Mouse (Mus musculus): ENCODE results near the gene Amigo3. TPM values are rescaled to one million over a fixed set of nuclear protein-coding genes. Genes with fewer than 3 reads are reported as not detected.
"Not testable (repeated sequence)": the region's sequence is repeated elsewhere in the genome, so short reads cannot be mapped to it uniquely, and the experiment has no call there.

Amigo3 gene
- 1 to 10 TPM; 4.5 to 4.7 TPM for total RNA-seq (2021)
- long read RNA-seq, experiment 1, partial matches to known transcripts: 0 of 4 reads
- long read RNA-seq, experiment 1, other reads (novel, unspliced or antisense): 0 of 4 reads
- long read RNA-seq, experiment 2, partial matches to known transcripts: 0 of 2 reads
- long read RNA-seq, experiment 2, other reads (novel, unspliced or antisense): 0 of 2 reads

DNA sequence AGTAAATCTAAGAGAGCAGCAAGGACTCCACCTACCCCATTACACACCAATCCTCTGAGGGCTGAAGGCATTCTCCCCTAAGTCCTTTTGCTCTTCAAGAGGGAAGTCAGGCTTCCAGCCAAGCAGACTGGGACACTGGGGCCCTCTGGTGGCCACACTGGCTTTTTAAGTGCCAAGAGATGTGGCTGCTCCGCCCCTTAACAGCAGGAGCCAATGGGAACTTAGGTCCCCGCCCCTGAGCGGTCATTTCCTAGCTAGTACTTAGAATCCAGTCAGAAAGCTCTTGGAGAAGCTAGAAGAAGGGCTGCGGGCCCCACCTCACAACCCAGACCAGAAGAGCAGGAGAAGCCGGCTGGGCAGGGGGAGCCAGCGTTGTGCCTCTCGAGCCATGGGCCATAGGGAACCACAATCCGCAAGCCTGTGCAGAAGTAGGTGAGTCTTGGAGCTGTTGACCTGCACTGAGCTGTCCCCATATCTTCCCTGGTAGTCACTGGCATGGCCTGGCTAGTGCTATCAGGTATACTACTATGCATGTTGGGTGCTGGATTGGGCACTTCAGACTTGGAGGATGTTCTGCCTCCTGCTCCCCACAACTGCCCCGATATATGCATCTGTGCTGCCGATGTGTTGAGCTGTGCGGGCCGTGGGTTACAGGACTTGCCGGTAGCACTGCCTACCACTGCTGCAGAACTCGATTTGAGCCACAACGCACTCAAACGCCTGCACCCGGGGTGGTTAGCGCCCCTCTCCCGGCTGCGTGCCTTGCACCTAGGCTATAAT, at the start of gene Amigo3:
Gene Amigo3, plus strand, starts transcription at position 275 of the 780 bp plus-strand sequence.
- DNase-seq: peak; percentile 96

- DNase-seq: peak in 1 of 2 experiments; percentile 20
These were observed 49.4 kb upstream of the Amigo3 start for GRCm38 (mm10) chr9:108003531-108003890.

- DNase-seq: no peak
These were observed 44.9 kb upstream of the Amigo3 start for GRCm38 (mm10) chr9:108008041-108008440.

GRCm38 (mm10) chr9:108010385-108010784, 42.6 kb upstream of the Amigo3 start:
- no peak for DNase-seq

GRCm38 (mm10) chr9:108013577-108013976, 39.4 kb upstream of the Amigo3 start:
- not testable (repeated sequence) for DNase-seq

DNA sequence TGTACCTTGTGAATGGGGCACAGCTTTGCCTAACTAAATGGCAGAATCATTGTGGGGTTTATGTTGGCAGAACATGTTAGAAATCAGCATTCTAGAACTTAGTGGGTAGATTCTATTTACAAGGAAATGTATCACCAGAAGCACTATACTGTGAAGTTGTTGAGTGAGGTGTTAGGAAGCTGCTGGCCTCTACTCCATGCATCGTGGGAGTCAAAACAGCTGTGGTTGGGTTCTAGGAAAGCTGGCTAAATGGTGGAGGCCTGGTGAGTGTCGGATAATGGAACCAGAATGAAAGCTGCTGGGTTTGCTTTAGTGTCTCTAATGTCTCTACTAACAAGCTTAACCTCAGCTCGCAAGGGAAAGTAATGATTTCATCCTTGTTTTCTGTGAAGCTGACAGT, 35.8 kb upstream of the Amigo3 start:
- DNase-seq: no peak

GRCm38 (mm10) chr9:108020741-108021140, 32.2 kb upstream of the Amigo3 start:
- peak in 1 of 2 experiments; percentile 7 for DNase-seq

GRCm38 (mm10) chr9:108023216-108023615, 29.7 kb upstream of the Amigo3 start:
- no peak for DNase-seq

DNA sequence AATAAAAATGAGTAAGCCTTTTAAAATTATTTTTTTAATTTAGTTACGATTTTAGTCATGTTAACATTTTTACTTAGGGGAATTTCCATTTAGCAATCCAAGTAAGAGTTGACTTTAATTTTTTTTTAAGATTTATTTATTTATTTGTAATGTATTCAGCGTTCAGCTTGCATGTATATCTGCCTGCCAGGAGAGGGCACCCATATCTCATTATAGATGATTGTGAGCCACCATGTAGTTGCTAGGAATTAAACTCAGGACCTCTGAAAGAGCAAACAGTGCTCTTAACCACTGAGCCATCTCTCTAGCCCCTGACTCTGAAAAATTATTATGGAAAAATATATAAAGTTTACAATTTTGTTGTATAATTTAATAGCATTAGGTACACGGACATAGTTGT, 26.4 kb upstream of the Amigo3 start:
- no peak for DNase-seq

- no peak for DNase-seq
These were observed 25.1 kb upstream of the Amigo3 start for GRCm38 (mm10) chr9:108027867-108028266.

DNA sequence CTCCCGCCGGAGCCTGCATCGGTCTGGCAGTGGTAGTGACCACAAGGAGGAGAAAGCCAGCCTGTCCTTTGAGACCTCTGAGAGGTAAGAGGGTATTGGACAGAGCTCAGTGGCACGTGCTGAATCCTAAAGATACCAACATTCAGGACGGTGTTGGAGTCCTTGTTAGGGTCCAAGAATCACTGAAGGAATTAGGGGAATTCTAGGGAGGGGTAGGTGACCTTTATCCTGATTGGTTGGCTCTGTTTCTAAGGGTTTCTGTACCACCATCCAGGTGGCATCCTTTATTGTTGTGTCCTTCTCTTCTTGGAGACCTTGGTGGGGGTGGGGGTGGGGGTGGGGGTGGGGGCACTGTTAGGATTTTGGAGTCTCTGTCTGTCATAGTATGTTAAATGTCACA, 20.8 kb upstream of the Amigo3 start:
- DNase-seq: no peak

DNA sequence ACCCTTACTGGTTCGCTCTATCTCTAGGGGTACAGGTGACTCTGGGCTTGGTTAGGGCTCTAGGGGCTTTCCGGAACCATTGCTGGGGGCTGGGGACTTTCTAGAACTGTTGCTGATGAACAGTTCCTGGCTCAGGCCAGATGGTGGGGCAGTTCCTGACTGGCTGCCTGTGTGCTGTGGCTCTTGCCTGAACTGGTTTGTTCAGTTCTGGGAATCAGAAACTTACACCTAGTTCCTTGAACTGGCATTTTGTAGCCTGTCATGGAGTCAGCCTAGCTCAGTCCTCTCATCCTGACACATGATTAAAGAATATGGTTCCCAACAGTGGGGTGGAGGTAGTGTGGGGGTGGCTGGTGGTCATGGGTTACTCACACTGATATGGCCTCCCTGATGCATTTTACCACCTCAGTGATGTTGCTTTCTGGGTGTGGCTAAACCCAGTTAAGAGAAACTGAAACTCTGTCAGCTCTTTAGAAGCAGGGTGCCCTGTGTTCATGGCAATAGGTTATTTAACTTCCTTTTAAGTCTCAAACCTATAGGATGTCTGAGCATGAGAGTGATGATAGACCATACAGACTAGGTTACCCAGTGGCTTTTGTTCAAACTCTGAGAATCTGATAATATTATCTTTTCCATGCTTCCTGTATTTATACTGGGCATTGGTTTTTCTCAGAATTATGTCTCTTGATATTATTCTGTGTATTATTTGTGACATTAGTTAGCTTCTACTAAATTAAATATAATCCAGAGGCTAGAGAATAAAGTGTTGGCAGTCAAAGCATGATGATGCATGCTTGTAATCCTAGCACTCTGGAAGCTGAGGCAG, 17.4 kb upstream of the Amigo3 start:
- DNase-seq: no peak

DNA sequence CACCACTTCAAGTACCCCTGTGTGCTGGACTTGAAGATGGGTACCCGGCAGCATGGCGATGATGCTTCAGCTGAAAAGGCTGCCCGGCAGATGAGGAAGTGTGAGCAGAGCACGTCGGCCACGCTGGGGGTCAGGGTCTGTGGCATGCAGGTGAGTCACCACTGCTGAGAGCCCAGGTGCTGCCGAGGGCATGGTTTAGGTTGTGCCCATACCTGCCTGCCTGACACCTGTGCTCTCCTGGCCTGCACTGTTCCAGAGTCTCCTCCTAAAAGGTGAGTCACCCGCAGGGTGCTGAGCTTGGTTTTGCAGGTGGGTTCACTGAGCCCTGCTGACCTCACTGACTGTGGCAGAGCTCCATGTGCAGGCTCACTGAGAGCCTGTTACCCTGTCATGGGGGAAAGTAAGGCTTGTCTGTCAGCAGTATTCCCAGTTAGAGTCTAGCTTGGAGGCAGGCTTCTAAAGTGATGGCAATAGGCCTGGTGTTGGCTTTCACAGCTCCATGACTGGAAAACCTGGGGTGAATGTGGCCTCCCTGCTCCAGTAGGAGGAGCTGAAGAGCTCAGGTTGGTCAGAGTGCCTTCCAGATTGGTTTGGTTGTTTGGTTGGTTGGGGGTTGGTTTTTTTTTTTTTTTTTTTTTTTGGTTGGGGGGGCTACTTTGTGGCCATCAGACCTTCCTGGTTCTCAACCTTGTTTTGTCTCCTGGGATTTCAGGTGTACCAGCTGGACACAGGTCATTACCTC, 8.0 kb upstream of the Amigo3 start:
- no peak for DNase-seq

DNA sequence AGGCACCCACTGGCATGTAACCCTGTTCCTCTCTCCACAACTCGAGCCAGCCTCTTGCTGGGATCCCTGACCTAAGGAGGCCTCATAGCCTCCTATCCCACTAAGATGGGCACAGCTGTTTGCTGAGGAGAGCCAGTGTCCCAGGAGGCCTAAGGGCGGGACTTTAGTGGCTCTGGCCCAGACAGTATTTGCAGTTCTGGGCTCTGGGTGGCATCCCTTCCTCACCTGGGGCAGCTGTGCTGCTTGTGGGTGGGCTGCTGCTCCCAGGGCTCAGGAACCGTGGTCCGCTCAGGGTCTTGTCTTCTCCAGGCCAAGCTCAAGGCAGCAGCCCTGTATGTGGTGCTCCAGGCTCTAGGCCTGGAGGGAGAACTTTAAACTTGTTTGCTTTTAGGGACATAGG, 6.4 kb upstream of the Amigo3 start:
- DNase-seq: no peak

DNA sequence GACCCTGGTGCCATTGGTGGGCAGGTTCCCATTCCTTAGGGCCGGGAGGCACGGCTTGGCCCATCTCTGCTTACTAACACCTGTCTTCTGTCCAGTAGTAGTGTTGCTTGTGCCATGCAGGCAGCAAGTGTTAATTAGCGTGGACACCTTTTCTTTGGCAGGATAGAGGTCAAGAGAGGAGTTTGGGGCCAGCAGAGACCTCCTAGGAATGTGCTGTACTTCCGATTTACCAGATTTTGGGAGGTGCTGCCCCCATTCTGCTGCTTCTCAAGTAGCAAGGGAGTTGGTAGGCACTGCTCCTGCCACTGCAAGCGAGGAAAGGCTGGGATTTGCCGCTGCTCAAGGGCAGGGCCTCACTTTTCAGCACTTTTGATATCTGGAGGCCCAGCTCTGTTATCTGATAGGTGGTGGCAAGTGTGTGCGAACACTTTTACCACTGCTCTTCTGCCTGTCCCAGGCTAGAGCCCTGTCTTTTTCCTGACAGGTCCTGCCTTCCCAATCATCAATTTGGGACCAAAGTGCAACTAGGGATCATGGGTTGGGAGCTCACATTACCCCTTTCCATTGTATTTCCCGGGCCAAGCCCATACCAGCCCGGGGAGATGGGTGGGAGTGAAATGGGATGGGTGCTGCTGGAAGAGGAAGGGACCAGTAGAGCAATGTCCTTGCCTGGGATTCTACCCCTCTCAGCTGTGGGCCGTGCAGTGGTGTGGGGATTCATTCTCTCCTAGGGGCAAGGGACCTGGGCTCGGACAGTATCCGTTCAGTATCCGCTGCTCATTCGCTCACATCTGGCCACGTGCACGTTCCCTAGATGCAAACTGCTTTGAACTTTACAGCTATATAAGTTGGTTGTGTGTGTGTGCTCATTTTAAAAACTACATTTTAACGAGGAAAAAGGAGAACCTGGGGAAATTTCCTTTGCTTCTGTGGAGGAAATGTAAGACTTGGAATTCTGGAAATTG, 5.1 kb upstream of the Amigo3 start:
- DNase-seq: no peak

- DNase-seq: no peak
These were observed 4.4 kb upstream of the Amigo3 start for GRCm38 (mm10) chr9:108048566-108048955.

- peak; percentile 97 to 98 for DNase-seq
These were observed 3.9 kb upstream of the Amigo3 start, which contains the start of gene Gmppb for GRCm38 (mm10) chr9:108049016-108049455. Gmppb (plus strand) TSS chr9:108049242.

DNA sequence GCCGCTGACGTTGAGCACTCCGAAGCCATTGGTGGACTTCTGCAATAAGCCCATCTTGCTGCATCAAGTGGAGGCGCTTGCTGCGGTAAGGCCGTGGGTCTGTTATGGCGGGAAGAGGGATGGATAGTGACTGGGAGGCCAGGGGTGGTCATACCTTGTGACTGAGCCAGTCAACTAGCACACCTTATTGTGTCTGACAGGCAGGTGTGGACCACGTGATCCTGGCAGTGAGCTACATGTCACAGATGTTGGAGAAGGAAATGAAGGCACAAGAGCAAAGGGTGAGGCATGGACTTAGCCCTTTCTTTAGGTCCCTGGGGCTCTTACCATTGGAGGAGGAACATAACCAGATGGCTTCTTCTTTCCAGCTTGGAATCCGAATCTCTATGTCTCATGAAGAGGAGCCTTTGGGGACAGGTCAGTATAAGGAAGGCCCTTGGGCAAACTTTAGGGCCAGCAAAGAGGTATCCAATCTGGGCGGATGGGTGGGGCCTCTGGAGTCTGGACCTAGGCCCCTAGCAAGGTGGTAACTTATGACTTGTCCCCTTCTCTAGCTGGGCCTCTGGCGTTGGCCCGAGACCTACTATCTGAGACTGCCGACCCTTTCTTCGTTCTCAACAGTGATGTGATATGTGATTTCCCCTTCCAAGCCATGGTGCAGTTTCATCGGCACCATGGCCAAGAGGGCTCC, 3.3 kb upstream of the Amigo3 start:
- DNase-seq: no peak

DNA sequence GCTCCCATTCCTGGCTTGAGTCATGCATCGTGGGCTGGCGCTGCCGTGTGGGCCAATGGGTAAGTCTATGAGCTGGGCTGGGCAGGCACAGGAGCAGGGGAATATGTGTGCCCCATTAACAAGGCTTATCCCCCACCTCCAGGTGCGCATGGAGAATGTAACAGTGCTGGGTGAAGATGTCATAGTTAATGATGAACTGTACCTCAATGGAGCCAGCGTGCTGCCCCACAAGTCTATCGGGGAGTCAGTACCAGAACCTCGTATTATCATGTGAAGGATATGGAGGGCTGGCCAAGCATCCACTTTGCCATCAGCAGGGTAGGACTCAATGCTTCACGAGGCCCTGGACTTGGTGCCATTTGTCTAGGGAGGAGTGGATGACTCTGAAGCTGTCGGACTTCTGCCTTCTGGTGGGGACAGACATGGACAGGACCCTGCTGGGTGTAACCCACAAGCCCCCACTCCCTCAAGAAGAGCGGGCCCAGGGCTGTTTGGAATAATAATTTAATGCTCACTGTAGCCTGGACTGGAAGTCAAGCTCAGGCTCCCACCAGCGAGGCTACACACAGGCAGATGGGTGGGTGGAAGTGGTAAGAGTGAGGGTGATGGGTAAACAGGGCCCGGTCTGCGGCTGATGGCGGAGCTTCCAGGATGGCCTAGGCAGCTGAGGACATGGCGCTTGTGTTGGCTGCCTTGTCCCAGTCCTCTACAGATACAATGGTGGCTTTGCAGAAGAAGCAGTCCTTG, 1.6 kb upstream of the Amigo3 start:
- no peak for DNase-seq

GRCm38 (mm10) chr9:108051931-108052220, 1.1 kb upstream of the Amigo3 start:
- DNase-seq: no peak

Measured in adrenal gland, postnatal 36 days (tissue).